Mouse (Mus musculus): ENCODE measurements at regions not wholly inside any gene's neighbourhood (a gene's known extent, or its start where the extent isn't known, plus 50 kb on each side); places are given as distances from the start of the nearest gene placed in this dataset.
A peak's percentile ranks its signal among the peaks of the same experiment; 100 is the strongest.

- WGBS: 29% methylated on average over 1 of the region's 1 CpGs
- no peaks in the 10 kb centered on the region for H3K36me3 ChIP-seq (ENCODE audit: control insufficient read depth, insufficient read depth, low read length)
- H3K4me2 ChIP-seq (ENCODE audit: low read length): no peak overlapping the region
- no peak overlapping the region for H3K4me3 ChIP-seq (ENCODE audit: low read depth, low read length)
- no peak for ATAC-seq (replicated peaks; ENCODE audit: low FRiP score, low TSS enrichment, low read depth)
- H3K27ac ChIP-seq (ENCODE audit: low read depth): 0 out of 2 replicates have a peak overlapping the region, but pooled peaks have one; percentile 16
- peak; percentile 52 for DNase-seq (ENCODE audit: low spot score)
- no peak overlapping the region for H3K9ac ChIP-seq (ENCODE audit: low read length)
- peaks cover 28% of the 10 kb centered on the region for H3K27me3 ChIP-seq (replicated peaks; ENCODE audit: control insufficient read depth, insufficient read depth, low read length)
- peaks cover 9% of the 10 kb centered on the region for H3K4me1 ChIP-seq (replicated peaks; ENCODE audit: control insufficient read depth, insufficient read depth, low read length)
- H3K9me3 ChIP-seq (ENCODE audit: control insufficient read depth, low read length): no peaks in the 10 kb centered on the region; the same call in 1 of the 2 replicates
Measured at GRCm38 (mm10) chr12:9655794-9656193, 85.9 kb downstream of the Osr1 start.

- DNase-seq (ENCODE audit: low spot score) (no peak), ATAC-seq (replicated peaks; ENCODE audit: low FRiP score, low TSS enrichment, low read depth) (no peak)
- peaks cover 9% of the 10 kb centered on the region for H3K4me1 ChIP-seq (replicated peaks; ENCODE audit: control insufficient read depth, insufficient read depth, low read length)
- no peak overlapping the region for H3K4me2 ChIP-seq (ENCODE audit: low read length)
- no peak overlapping the region for H3K9ac ChIP-seq (ENCODE audit: low read length)
- H3K27me3 ChIP-seq (replicated peaks; ENCODE audit: control insufficient read depth, insufficient read depth, low read length): peaks cover 23% of the 10 kb centered on the region
- H3K27ac ChIP-seq (ENCODE audit: low read depth): 0 out of 2 replicates have a peak overlapping the region, but pooled peaks have one; percentile 16
- no peaks in the 10 kb centered on the region for H3K36me3 ChIP-seq (ENCODE audit: control insufficient read depth, insufficient read depth, low read length)
- no peaks in the 10 kb centered on the region; the same call in 1 of the 2 replicates for H3K9me3 ChIP-seq (ENCODE audit: control insufficient read depth, low read length)
- H3K4me3 ChIP-seq (ENCODE audit: low read depth, low read length): no peak overlapping the region
- 17% methylated on average over 3 of the region's 3 CpGs for WGBS
Measured at GRCm38 (mm10) chr12:9656324-9656723, 86.4 kb downstream of the Osr1 start.

GRCm38 (mm10) chr12:9657199-9657766 lies 87.4 kb downstream of the Osr1 start:
- Histone ChIP-seq H3K4me1 (replicated peaks; ENCODE audit: control insufficient read depth, insufficient read depth, low read length) (peaks cover 9% of the 10 kb centered on the region), H3K36me3 (ENCODE audit: control insufficient read depth, insufficient read depth, low read length) (no peaks in the 10 kb centered on the region), H3K4me2 (ENCODE audit: low read length) (no peak overlapping the region), H3K9ac (ENCODE audit: low read length) (no peak overlapping the region), H3K4me3 (ENCODE audit: low read depth, low read length) (no peak overlapping the region), H3K27ac (ENCODE audit: low read depth) (no peak overlapping the region), H3K27me3 (replicated peaks; ENCODE audit: control insufficient read depth, insufficient read depth, low read length) (peaks cover 17% of the 10 kb centered on the region), H3K9me3 (ENCODE audit: control insufficient read depth, low read length) (no peaks in the 10 kb centered on the region; the same call in 1 of the 2 replicates)
- DNase-seq (ENCODE audit: low spot score) (peak; percentile 54), ATAC-seq (replicated peaks; ENCODE audit: low FRiP score, low TSS enrichment, low read depth) (no peak)
- WGBS: 15% methylated on average over 8 of the region's 8 CpGs

- DNase-seq (ENCODE audit: low spot score) (peak; percentile 51), ATAC-seq (replicated peaks; ENCODE audit: low FRiP score, low TSS enrichment, low read depth) (no peak)
- Histone ChIP-seq H3K4me1 (replicated peaks; ENCODE audit: control insufficient read depth, insufficient read depth, low read length) (peaks cover 9% of the 10 kb centered on the region), H3K9ac (ENCODE audit: low read length) (no peak overlapping the region), H3K4me2 (ENCODE audit: low read length) (no peak overlapping the region), H3K36me3 (ENCODE audit: control insufficient read depth, insufficient read depth, low read length) (no peaks in the 10 kb centered on the region), H3K27ac (ENCODE audit: low read depth) (no peak overlapping the region), H3K4me3 (ENCODE audit: low read depth, low read length) (no peak overlapping the region), H3K27me3 (replicated peaks; ENCODE audit: control insufficient read depth, insufficient read depth, low read length) (peaks cover 19% of the 10 kb centered on the region), H3K9me3 (ENCODE audit: control insufficient read depth, low read length) (no peaks in the 10 kb centered on the region)
- WGBS: 49% methylated on average over 8 of the region's 8 CpGs
Measured at GRCm38 (mm10) chr12:9657793-9658192, 87.9 kb downstream of the Osr1 start.

- H3K27me3 ChIP-seq (replicated peaks; ENCODE audit: control insufficient read depth, insufficient read depth, low read length): peaks cover 16% of the 10 kb centered on the region; the same call in 1 of the 2 replicates
- H3K4me3 ChIP-seq (ENCODE audit: low read depth, low read length): no peak overlapping the region
- no peak for DNase-seq (ENCODE audit: low spot score)
- no peak overlapping the region for H3K4me2 ChIP-seq (ENCODE audit: low read length)
- H3K9me3 ChIP-seq (ENCODE audit: control insufficient read depth, low read length): no peaks in the 10 kb centered on the region
- H3K27ac ChIP-seq (ENCODE audit: low read depth): no peak overlapping the region
- no peak overlapping the region for H3K9ac ChIP-seq (ENCODE audit: low read length)
- no peak for ATAC-seq (replicated peaks; ENCODE audit: low FRiP score, low TSS enrichment, low read depth)
- H3K4me1 ChIP-seq (replicated peaks; ENCODE audit: control insufficient read depth, insufficient read depth, low read length): peaks cover 9% of the 10 kb centered on the region
- WGBS: 50% methylated on average over 1 of the region's 1 CpGs
- no peaks in the 10 kb centered on the region for H3K36me3 ChIP-seq (ENCODE audit: control insufficient read depth, insufficient read depth, low read length)
Measured at GRCm38 (mm10) chr12:9660299-9660698, 90.4 kb downstream of the Osr1 start.

GRCm38 (mm10) chr12:9688776-9689175 lies 118.9 kb downstream of the Osr1 start:
- ATAC-seq (replicated peaks; ENCODE audit: low FRiP score, low TSS enrichment, low read depth): no peak
- H3K4me3 ChIP-seq (ENCODE audit: low read depth, low read length): no peak overlapping the region

GRCm38 (mm10) chr12:9689541-9689940 lies 119.6 kb downstream of the Osr1 start:
- H3K9me3 ChIP-seq (ENCODE audit: control insufficient read depth, low read length): no peaks in the 10 kb centered on the region
- no peaks in the 10 kb centered on the region for H3K4me1 ChIP-seq (replicated peaks; ENCODE audit: control insufficient read depth, insufficient read depth, low read length)
- H3K4me3 ChIP-seq (ENCODE audit: low read depth, low read length): no peak overlapping the region
- no peaks in the 10 kb centered on the region for H3K36me3 ChIP-seq (ENCODE audit: control insufficient read depth, insufficient read depth, low read length)
- no peak overlapping the region for H3K9ac ChIP-seq (ENCODE audit: low read length)
- ATAC-seq (replicated peaks; ENCODE audit: low FRiP score, low TSS enrichment, low read depth) (no peak), DNase-seq (ENCODE audit: low spot score) (no peak)
- 86% methylated on average over 4 of the region's 4 CpGs for WGBS
- H3K27ac ChIP-seq (ENCODE audit: low read depth): no peak overlapping the region
- no peaks in the 10 kb centered on the region for H3K27me3 ChIP-seq (replicated peaks; ENCODE audit: control insufficient read depth, insufficient read depth, low read length)
- no peak overlapping the region for H3K4me2 ChIP-seq (ENCODE audit: low read length)

More at GRCm38 (mm10) chr12:9688776-9689175, 118.9 kb downstream of the Osr1 start:
- Histone ChIP-seq H3K4me1 (replicated peaks; ENCODE audit: control insufficient read depth, insufficient read depth, low read length) (no peaks in the 10 kb centered on the region), H3K36me3 (ENCODE audit: control insufficient read depth, insufficient read depth, low read length) (no peaks in the 10 kb centered on the region), H3K4me2 (ENCODE audit: low read length) (no peak overlapping the region), H3K9ac (ENCODE audit: low read length) (no peak overlapping the region), H3K27me3 (replicated peaks; ENCODE audit: control insufficient read depth, insufficient read depth, low read length) (no peaks in the 10 kb centered on the region), H3K9me3 (ENCODE audit: control insufficient read depth, low read length) (no peaks in the 10 kb centered on the region), H3K27ac (ENCODE audit: low read depth) (no peak overlapping the region)
- no peak for DNase-seq (ENCODE audit: low spot score)

- no peak overlapping the region for H3K9ac ChIP-seq (ENCODE audit: low read length)
- 0 out of 2 replicates have a peak, but pooled peaks cover 2% of the 10 kb centered on the region for H3K9me3 ChIP-seq (ENCODE audit: control insufficient read depth, low read length)
- H3K4me3 ChIP-seq (ENCODE audit: low read depth, low read length): no peak overlapping the region
- no peak overlapping the region for H3K4me2 ChIP-seq (ENCODE audit: low read length)
- no peak for ATAC-seq (replicated peaks; ENCODE audit: low FRiP score, low TSS enrichment, low read depth)
- 82% methylated on average over 1 of the region's 1 CpGs for WGBS
- no peaks in the 10 kb centered on the region for H3K27me3 ChIP-seq (replicated peaks; ENCODE audit: control insufficient read depth, insufficient read depth, low read length)
- no peaks in the 10 kb centered on the region for H3K4me1 ChIP-seq (replicated peaks; ENCODE audit: control insufficient read depth, insufficient read depth, low read length)
- H3K36me3 ChIP-seq (ENCODE audit: control insufficient read depth, insufficient read depth, low read length): no peaks in the 10 kb centered on the region
- H3K27ac ChIP-seq (ENCODE audit: low read depth): no peak overlapping the region
- no peak for DNase-seq (ENCODE audit: low spot score)
Measured at GRCm38 (mm10) chr12:9732921-9733320, 163.0 kb downstream of the Osr1 start.

- Histone ChIP-seq H3K4me3 (ENCODE audit: low read depth, low read length) (no peak overlapping the region), H3K9ac (ENCODE audit: low read length) (no peak overlapping the region), H3K4me1 (replicated peaks; ENCODE audit: control insufficient read depth, insufficient read depth, low read length) (no peaks in the 10 kb centered on the region), H3K27me3 (replicated peaks; ENCODE audit: control insufficient read depth, insufficient read depth, low read length) (no peaks in the 10 kb centered on the region), H3K36me3 (ENCODE audit: control insufficient read depth, insufficient read depth, low read length) (no peaks in the 10 kb centered on the region), H3K4me2 (ENCODE audit: low read length) (no peak overlapping the region), H3K27ac (ENCODE audit: low read depth) (no peak overlapping the region), H3K9me3 (ENCODE audit: control insufficient read depth, low read length) (no peaks in the 10 kb centered on the region)
- ATAC-seq (replicated peaks; ENCODE audit: low FRiP score, low TSS enrichment, low read depth): no peak
- DNase-seq (ENCODE audit: low spot score): no peak
- WGBS: 55% methylated on average over 6 of the region's 6 CpGs
Measured at GRCm38 (mm10) chr12:9744709-9745395, 174.9 kb downstream of the Osr1 start.

Data from intestine, embryonic 14.5 days (tissue).